Mouse (Mus musculus): ENCODE measurements around the gene Zscan20. TPM values are rescaled to one million over a fixed set of nuclear protein-coding genes. Genes with fewer than 3 reads are reported as not detected.

The Zscan20 gene
- total RNA-seq, 2 experiments from 2014 or later = 4.0 to 5.6 TPM

Other genes starting within 250 kb of the Zscan20 start
- under 1 TPM; 0.11 to 0.56 TPM for gene Tlr12, start 8.5 kb upstream of the Zscan20 start, total RNA-seq (2021)
- gene Phc2, start 44.6 kb upstream of the Zscan20 start, total RNA-seq (2021) = 10 to 100 TPM; 32.2 to 45.7 TPM
- gene A3galt2, start 145.3 kb upstream of the Zscan20 start, total RNA-seq (2021) = under 1 TPM in 1 of 2 experiments, not detected in 1; 0.08 TPM
- gene Zfp362, start 195.9 kb upstream of the Zscan20 start, total RNA-seq (2021) = 10 to 100 TPM; 12.5 to 14.3 TPM